Mouse (Mus musculus) E14TG2a.4 (cell line): ENCODE measurements around the gene Ggta1.

Source experiments
- CTCF ChIP-seq: conservative IDR thresholded peaks from 2 replicates; pipeline ENCODE4 v1.5.1; 2014; ENCODE audit warnings: low read length
- NANOG ChIP-seq: IDR thresholded peaks from 2 replicates; pipeline ENCODE4 v1.6.1; 2014; ENCODE audit warnings: borderline replicate concordance, low read length, mixed read lengths

GRCm38 (mm10) chr2:35499474-35499873 lies 36.4 kb upstream of the Ggta1 start:
- TF ChIP-seq CTCF (no peak), NANOG (no peak)
